Mouse (Mus musculus) skeletal muscle tissue, adult 2 months (tissue): ENCODE measurements around the gene Rasl2-9.
A peak's percentile ranks its signal among the peaks of the same experiment; 100 is the strongest.
"Not testable (repeated sequence)": the region's sequence is repeated elsewhere in the genome, so short reads cannot be mapped to it uniquely, and the experiment has no call there.

Experiments
- DNase-seq: peaks from one replicate; pipeline ENCODE4 v3.0.0-alpha.2; 2012; ENCODE audit warnings: low read depth, low spot score

Gene Rasl2-9

DNA sequence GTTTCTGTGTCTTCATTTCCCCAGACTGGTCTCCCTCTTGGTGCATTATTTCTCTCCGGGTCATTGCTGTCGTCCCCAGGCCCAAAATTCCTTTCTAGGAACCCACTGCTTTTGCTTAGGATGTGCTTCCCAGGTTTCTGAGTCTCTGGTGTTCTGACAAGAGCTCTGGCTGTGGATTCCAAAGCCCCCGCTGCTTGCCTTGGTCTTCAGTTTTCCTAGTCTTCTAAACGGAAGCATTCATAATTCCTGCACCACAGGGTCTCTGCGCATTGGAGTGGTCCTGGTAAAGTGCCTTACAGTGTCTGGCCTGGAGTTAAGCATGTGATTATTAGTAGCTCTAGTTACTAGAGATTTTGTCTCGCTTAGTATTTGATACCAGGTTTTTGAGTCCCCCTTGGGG, 44.9 kb downstream of the Rasl2-9 start:
- DNase-seq: no peak

DNA sequence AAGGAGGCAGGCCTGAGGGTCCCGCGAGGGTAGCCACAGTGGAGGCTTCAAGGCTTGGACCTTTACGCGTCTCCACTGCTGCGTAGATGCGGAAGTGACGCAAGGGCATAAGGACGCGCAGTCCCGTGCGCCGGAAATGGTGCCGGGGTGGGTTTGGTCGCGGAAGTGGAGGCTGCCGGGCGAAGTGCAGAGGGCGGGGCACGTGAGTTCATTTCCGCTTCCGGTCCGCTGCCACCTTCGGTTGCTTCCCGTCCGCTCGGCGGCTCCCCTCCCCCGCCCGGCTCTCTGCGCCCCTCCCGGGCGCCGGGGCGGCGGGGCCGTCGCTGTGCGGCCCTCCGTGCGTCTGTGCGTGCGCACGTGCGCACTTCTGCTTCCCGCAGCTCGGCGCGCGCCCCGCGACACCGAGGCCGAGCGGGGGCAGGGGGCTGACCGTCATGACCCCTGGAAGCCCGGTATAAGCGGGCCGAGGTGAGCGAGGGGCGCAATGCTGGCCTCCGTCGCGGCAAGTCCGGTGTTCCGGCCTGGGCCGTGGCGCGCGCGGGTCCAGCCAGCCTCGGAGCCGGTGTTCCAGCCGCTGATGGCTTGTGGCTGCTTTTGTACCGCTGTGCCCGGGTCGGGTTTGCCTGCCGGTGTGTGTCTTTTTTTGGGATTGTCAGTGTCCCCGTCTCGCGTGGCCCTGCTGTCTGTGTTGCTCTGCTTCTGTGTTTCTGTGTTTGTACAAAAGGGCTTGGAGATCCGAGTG, 45.6 kb downstream of the Rasl2-9 start, which contains the start of gene Epn1:
Epn1 (plus strand) TSS at position 226 of the 742 bp plus-strand sequence.
- peak; percentile 96 for DNase-seq

DNA sequence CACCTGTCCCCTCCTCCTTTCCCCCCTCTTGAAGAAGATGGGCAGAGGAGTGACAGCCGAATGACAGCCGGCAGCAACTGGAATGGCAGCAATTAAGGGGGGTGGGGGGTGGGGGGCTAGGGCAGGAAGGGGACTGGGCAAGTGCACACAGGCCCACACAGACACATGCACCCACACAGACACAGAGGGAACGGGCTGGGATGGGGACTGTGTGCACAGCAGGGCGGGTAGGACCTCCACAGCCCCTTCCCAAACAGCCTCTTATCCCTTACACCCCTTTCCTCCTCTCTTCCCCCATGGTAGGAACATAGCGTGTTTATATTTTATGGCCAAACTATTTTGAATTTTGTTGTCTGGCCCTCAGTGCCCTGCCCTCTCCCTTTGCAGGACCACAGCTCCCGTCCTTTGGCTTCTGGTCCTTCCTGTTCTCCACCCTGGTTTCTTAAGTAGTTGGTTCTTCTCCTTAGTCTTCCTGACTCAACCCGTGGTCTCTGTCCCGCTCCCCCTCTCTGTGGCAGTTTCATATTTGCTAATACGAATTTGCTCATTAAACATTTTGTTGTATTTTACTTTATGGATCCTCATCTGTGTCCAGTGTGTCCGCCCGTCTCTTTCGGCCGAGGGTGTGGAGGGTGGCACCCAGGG, 46.3 kb downstream of the Rasl2-9 start:
- DNase-seq: not testable (repeated sequence)

DNA sequence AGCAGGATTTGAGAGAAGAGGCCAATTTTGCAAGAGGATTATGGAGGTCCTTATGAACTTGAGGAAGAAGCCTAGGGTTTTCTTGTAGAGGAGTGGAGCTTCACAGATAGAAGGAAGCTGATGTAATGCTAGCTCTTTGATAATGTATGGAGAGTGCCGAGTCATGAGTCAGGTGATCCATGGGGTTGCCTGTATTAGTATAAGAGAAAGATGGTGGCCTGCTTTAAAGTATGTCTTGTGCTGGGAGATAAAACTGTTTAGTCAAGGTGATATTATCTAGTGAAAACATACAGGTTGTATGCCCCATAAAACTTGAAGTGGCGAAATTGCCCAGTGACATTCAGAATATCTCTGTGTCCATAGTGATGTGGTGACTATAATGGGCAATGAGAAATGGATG, 48.8 kb downstream of the Rasl2-9 start:
- no peak for DNase-seq

DNA sequence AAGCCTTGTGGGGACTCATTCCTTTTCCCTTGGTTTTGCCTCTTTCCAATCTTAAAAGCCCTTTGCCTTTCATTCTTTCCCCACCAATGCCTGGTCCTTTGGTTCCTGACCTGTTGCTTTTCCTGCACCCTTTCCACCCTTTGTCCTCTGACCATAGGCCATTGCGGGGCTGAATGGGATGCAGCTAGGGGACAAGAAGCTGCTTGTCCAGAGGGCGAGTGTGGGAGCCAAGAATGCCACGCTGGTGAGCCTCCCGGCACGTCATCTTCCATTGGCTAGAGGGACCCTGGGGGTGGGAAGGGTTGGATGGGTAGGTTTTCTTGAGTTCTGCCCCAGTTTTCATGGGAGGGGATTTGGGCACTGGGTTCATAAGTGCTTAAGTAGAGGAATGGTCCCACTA, 50.8 kb downstream of the Rasl2-9 start:
- DNase-seq: no peak
